18 mouse cellular contexts compared by ENCODE assay signal in the genomic region with DNA sequence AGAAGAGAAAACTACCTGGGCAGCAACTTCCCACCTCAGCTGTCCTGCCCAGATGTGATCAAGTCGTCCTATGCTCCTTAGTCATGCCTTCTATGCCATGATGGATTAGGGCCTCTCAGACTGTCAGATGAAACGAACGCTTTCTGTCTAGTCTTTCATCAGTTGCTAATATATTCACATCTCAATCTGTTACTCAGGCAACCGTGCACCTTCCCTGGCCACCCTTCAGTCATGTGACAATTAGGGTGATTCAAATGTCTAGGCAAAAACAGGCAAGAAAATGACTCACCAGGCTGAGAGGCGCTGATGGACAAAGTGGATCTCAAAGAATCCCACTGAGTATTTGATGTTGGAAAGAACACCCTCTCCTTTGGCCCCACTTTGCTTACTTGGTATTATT. TPM values are rescaled to one million over a fixed set of nuclear protein-coding genes. Genes with fewer than 3 reads are reported as not detected.
DNase-seq lines count a peak whose midpoint lies in the region; ATAC-seq lines count a peak whose summit lies in the region.
"Had no signal": no experiment of that assay in that cellular context is flagged by ENCODE, and none has a peak within 500 bp of the region (broad histone marks: within the 10 kb centered on the region; RNA-seq: fewer than 3 reads in every experiment).

No protein-coding gene starts in this region.

- no peak overlapping the region for H3K4me2 ChIP-seq in neural tube, embryonic 11.5 days (ENCODE audit: low read depth)
- H3K4me2 ChIP-seq in neural tube, embryonic 15.5 days: no peak overlapping the region
- peak overlapping the region; percentile 15; the same call in 1 of the 2 replicates for H3K4me2 ChIP-seq in forebrain, embryonic 12.5 days
- H3K4me2 ChIP-seq in hindbrain, embryonic 14.5 days (replicated peaks): no peak overlapping the region
- H3K4me2 ChIP-seq in midbrain, embryonic 16.5 days (ENCODE audit: low read length): no peak overlapping the region
- H3K4me2 ChIP-seq in intestine, embryonic 15.5 days (replicated peaks): no peak overlapping the region
- H3K4me2 ChIP-seq: limb, embryonic 12.5 days had no signal

- no peak overlapping the region for H3K9ac ChIP-seq in neural tube, embryonic 11.5 days (ENCODE audit: low read length)
- H3K9ac ChIP-seq in neural tube, embryonic 15.5 days (replicated peaks): no peak overlapping the region
- H3K9ac ChIP-seq in forebrain, embryonic 12.5 days: no peak overlapping the region
- H3K9ac ChIP-seq in hindbrain, embryonic 14.5 days: no peak overlapping the region
- no peak overlapping the region for H3K9ac ChIP-seq in midbrain, embryonic 16.5 days (ENCODE audit: low read depth, low read length)
- H3K9ac ChIP-seq in intestine, embryonic 15.5 days: no peak overlapping the region
- H3K9ac ChIP-seq: limb, embryonic 12.5 days; liver, embryonic 14.5 days had no signal

- H3K4me3 ChIP-seq in neural tube, embryonic 11.5 days (ENCODE audit: low read depth, low read length): no peak overlapping the region
- no peak overlapping the region for H3K4me3 ChIP-seq in neural tube, embryonic 15.5 days (replicated peaks)
- H3K4me3 ChIP-seq in forebrain, embryonic 12.5 days (replicated peaks): no peak overlapping the region
- no peak overlapping the region for H3K4me3 ChIP-seq in hindbrain, embryonic 14.5 days (replicated peaks; ENCODE audit: low read length)
- no peak overlapping the region for H3K4me3 ChIP-seq in midbrain, embryonic 16.5 days (ENCODE audit: low read depth, low read length)
- H3K4me3 ChIP-seq in intestine, embryonic 15.5 days (replicated peaks): no peak overlapping the region
- H3K4me3 ChIP-seq: limb, embryonic 12.5 days had no signal

- H3K27me3 ChIP-seq in neural tube, embryonic 11.5 days (ENCODE audit: control insufficient read depth, insufficient read depth, low read length): no peaks in the 10 kb centered on the region
- H3K27me3 ChIP-seq in neural tube, embryonic 15.5 days (replicated peaks): no peaks in the 10 kb centered on the region
- no peaks in the 10 kb centered on the region for H3K27me3 ChIP-seq in forebrain, embryonic 12.5 days
- no peaks in the 10 kb centered on the region for H3K27me3 ChIP-seq in hindbrain, embryonic 14.5 days (ENCODE audit: control insufficient read depth, insufficient read depth, low read length)
- no peaks in the 10 kb centered on the region for H3K27me3 ChIP-seq in midbrain, embryonic 16.5 days (ENCODE audit: control insufficient read depth, insufficient read depth, low read depth, low read length)
- no peaks in the 10 kb centered on the region for H3K27me3 ChIP-seq in intestine, embryonic 15.5 days (replicated peaks)
- H3K27me3 ChIP-seq: limb, embryonic 12.5 days had no signal

- H3K36me3 ChIP-seq in neural tube, embryonic 11.5 days (ENCODE audit: control insufficient read depth, insufficient read depth, low read length): no peaks in the 10 kb centered on the region
- H3K36me3 ChIP-seq in neural tube, embryonic 15.5 days: no peaks in the 10 kb centered on the region; the same call in 1 of the 2 replicates
- peaks cover 16% of the 10 kb centered on the region for H3K36me3 ChIP-seq in forebrain, embryonic 12.5 days (replicated peaks)
- H3K36me3 ChIP-seq in hindbrain, embryonic 14.5 days (replicated peaks; ENCODE audit: control insufficient read depth, insufficient read depth): no peaks in the 10 kb centered on the region
- H3K36me3 ChIP-seq in midbrain, embryonic 16.5 days (ENCODE audit: control insufficient read depth, insufficient read depth, low read length): no peaks in the 10 kb centered on the region
- H3K36me3 ChIP-seq in intestine, embryonic 15.5 days: no peaks in the 10 kb centered on the region

- H3K27ac ChIP-seq in neural tube, embryonic 11.5 days (ENCODE audit: low read depth, low read length): no peak overlapping the region
- H3K27ac ChIP-seq in neural tube, embryonic 15.5 days (replicated peaks): no peak overlapping the region
- peak overlapping the region; percentile 76 for H3K27ac ChIP-seq in forebrain, embryonic 12.5 days
- H3K27ac ChIP-seq in hindbrain, embryonic 14.5 days: no peak overlapping the region
- no peak overlapping the region for H3K27ac ChIP-seq in midbrain, embryonic 16.5 days (ENCODE audit: low read length)
- H3K27ac ChIP-seq in intestine, embryonic 15.5 days: no peak overlapping the region
- H3K27ac ChIP-seq: limb, embryonic 12.5 days; liver, embryonic 14.5 days had no signal

- WGBS in neural tube, embryonic 11.5 days: 33% methylated on average over 5 of the region's 5 CpGs
- WGBS in neural tube, embryonic 15.5 days: 21% methylated on average over 5 of the region's 5 CpGs
- WGBS in forebrain, embryonic 12.5 days: 15% methylated on average over 5 of the region's 5 CpGs
- 9% methylated on average over 5 of the region's 5 CpGs for WGBS in hindbrain, embryonic 14.5 days
- 8% methylated on average over 5 of the region's 5 CpGs for WGBS in midbrain, embryonic 16.5 days
- 71% methylated on average over 5 of the region's 5 CpGs for WGBS in intestine, embryonic 15.5 days

- no peaks in the 10 kb centered on the region for H3K9me3 ChIP-seq in neural tube, embryonic 11.5 days (ENCODE audit: control insufficient read depth, low read length)
- H3K9me3 ChIP-seq in neural tube, embryonic 15.5 days (replicated peaks): no peaks in the 10 kb centered on the region
- no peaks in the 10 kb centered on the region for H3K9me3 ChIP-seq in forebrain, embryonic 12.5 days
- H3K9me3 ChIP-seq in hindbrain, embryonic 14.5 days (ENCODE audit: control insufficient read depth, low read length): no peaks in the 10 kb centered on the region
- H3K9me3 ChIP-seq in midbrain, embryonic 16.5 days (replicated peaks; ENCODE audit: control insufficient read depth, low read length, poor library complexity, severe bottlenecking): no peaks in the 10 kb centered on the region
- H3K9me3 ChIP-seq in intestine, embryonic 15.5 days: no peaks in the 10 kb centered on the region
- H3K9me3 ChIP-seq: limb, embryonic 12.5 days had no signal

- peaks cover 13% of the 10 kb centered on the region for H3K4me1 ChIP-seq in neural tube, embryonic 11.5 days (ENCODE audit: control insufficient read depth, insufficient read depth, low read length)
- H3K4me1 ChIP-seq in neural tube, embryonic 15.5 days: peaks cover 60% of the 10 kb centered on the region
- H3K4me1 ChIP-seq in forebrain, embryonic 12.5 days: peaks cover 66% of the 10 kb centered on the region
- peaks cover 52% of the 10 kb centered on the region for H3K4me1 ChIP-seq in hindbrain, embryonic 14.5 days (replicated peaks; ENCODE audit: control insufficient read depth, insufficient read depth, low read length)
- peaks cover 49% of the 10 kb centered on the region for H3K4me1 ChIP-seq in midbrain, embryonic 16.5 days (ENCODE audit: control insufficient read depth, insufficient read depth, low read length)
- H3K4me1 ChIP-seq in intestine, embryonic 15.5 days (replicated peaks): no peaks in the 10 kb centered on the region

- no peak for DNase-seq in neural tube, embryonic 11.5 days (ENCODE audit: low spot score)
- no peak for DNase-seq in hindbrain, embryonic 14.5 days (ENCODE audit: low spot score)
- DNase-seq in frontal cortex, postnatal 10 days (ENCODE audit: low spot score in 2 of 2): no peak
- DNase-seq: B cell, adult 2 months; cerebellum, adult 11-12 months; kidney, adult 2 months; kidney, postnatal 36 days; layer of hippocampus, postnatal 36 days; lung, postnatal 14 days had no signal

- peak; percentile 36; the same call in 1 of the 2 replicates for ATAC-seq in neural tube, embryonic 11.5 days (ENCODE audit: insufficient read depth, low FRiP score, low TSS enrichment)
- no peak for ATAC-seq in neural tube, embryonic 15.5 days (ENCODE audit: low FRiP score)
- ATAC-seq in forebrain, embryonic 12.5 days (ENCODE audit: low FRiP score): peak; percentile 66
- ATAC-seq in hindbrain, embryonic 14.5 days (ENCODE audit: low FRiP score): 0 out of 2 replicates have a peak, but pooled peaks have one; percentile 5
- ATAC-seq in midbrain, embryonic 16.5 days: peak; percentile 54
- ATAC-seq in intestine, embryonic 15.5 days: no peak
- no peak for ATAC-seq in megakaryocyte-erythroid progenitor cell, adult 5-6 weeks (replicated peaks; ENCODE audit: low FRiP score, low TSS enrichment, poor library complexity, severe bottlenecking)

RNA-seq across cellular contexts. Expression of a gene that starts 6.6 kb away (rescaled TPM):
- 30.7 and 30.9 TPM in 2 replicates for polyA plus RNA-seq in neural tube, embryonic 11.5 days (2014; fragmentation: Nextera tagmentation; extraction: Ambion mirVana)
- 49.2 and 55.0 TPM in 2 replicates for polyA plus RNA-seq in neural tube, embryonic 15.5 days (2015; fragmentation: Nextera tagmentation; extraction: Ambion mirVana)
- polyA plus RNA-seq in forebrain, embryonic 12.5 days (2016; fragmentation: Nextera tagmentation; extraction: Ambion mirVana): 65.9 and 69.2 TPM in 2 replicates
- 67.4 and 78.3 TPM in 2 replicates for polyA plus RNA-seq in hindbrain, embryonic 14.5 days (2014; fragmentation: Nextera tagmentation; extraction: Ambion mirVana)
- polyA plus RNA-seq in midbrain, embryonic 16.5 days (2015; fragmentation: Nextera tagmentation; extraction: Ambion mirVana): 88.2 and 90.2 TPM in 2 replicates
- polyA plus RNA-seq in intestine, embryonic 15.5 days (2015; fragmentation: Nextera tagmentation; extraction: Ambion mirVana): 3.4 and 3.8 TPM in 2 replicates
- total RNA-seq in megakaryocyte-erythroid progenitor cell, adult 5-6 weeks (2014; fragmentation: Nextera tagmentation): 0.47 TPM in 1 of 2 replicates, not detected in the other
- total RNA-seq in megakaryocyte-erythroid progenitor cell, adult 5-6 weeks (2017): not detected in 2 replicates
- total RNA-seq: hematopoietic stem cell, adult 5-6 weeks; monocyte, adult 5-6 weeks had no signal

Comparison
In these comparisons a context has a peak if more than half of its experiments do, and no peak if none do; other contexts are left out.
1. ATAC-seq: peak in neural tube, embryonic 11.5 days (single experiment), forebrain, embryonic 12.5 days (single experiment), hindbrain, embryonic 14.5 days (single experiment) and midbrain, embryonic 16.5 days (single experiment); none in neural tube, embryonic 15.5 days (single experiment), intestine, embryonic 15.5 days (single experiment) and megakaryocyte-erythroid progenitor cell, adult 5-6 weeks (single experiment).